Mouse (Mus musculus): Measurements from ENCODE around the gene Pygl. TPM values are rescaled to one million over a fixed set of nuclear protein-coding genes. Genes with fewer than 3 reads are reported as not detected.
"Not testable (repeated sequence)": the region's sequence is repeated elsewhere in the genome, so short reads cannot be mapped to it uniquely, and the experiment has no call there.

Gene Pygl
- total RNA-seq, 2 experiments from 2014 or later, result 4.1 to 7.1 TPM

- intact Hi-C loops (cut with DNase I), result no loop called here
- no peak for DNase-seq
Observed at GRCm38 (mm10) chr12:70228155-70228554, 3.1 kb downstream of the Pygl start.

- DNase-seq, result peak; percentile 74 to 75
- intact Hi-C loops (cut with DNase I), result no loop called here
Observed at GRCm38 (mm10) chr12:70227121-70227932, 4.0 kb downstream of the Pygl start.

GRCm38 (mm10) chr12:70226655-70227054, 4.6 kb downstream of the Pygl start:
- DNase-seq, result no peak
- intact Hi-C loops (cut with DNase I), result no loop called here

- DNase-seq, result no peak
- intact Hi-C loops (cut with DNase I), result no loop called here
Observed at GRCm38 (mm10) chr12:70223331-70223730, 8.0 kb downstream of the Pygl start.

- intact Hi-C loops (cut with DNase I), result no loop called here
Observed at GRCm38 (mm10) chr12:70221425-70221824, 9.9 kb downstream of the Pygl start.

GRCm38 (mm10) chr12:70218795-70219540, 12.3 kb downstream of the Pygl start:
- intact Hi-C loops (cut with DNase I), result no loop called here

More at GRCm38 (mm10) chr12:70221425-70221824, 9.9 kb downstream of the Pygl start:
- DNase-seq, result no peak

GRCm38 (mm10) chr12:70216229-70216800, 15.0 kb downstream of the Pygl start:
- no peak for DNase-seq
- intact Hi-C loops (cut with DNase I), result no loop called here

More at GRCm38 (mm10) chr12:70218795-70219540, 12.3 kb downstream of the Pygl start:
- DNase-seq, result no peak

GRCm38 (mm10) chr12:70214281-70214680, 17.0 kb downstream of the Pygl start:
- no peak for DNase-seq
- intact Hi-C loops (cut with DNase I), result no loop called here

- intact Hi-C loops (cut with DNase I), result no loop called here
- no peak for DNase-seq
Observed at GRCm38 (mm10) chr12:70213601-70214000, 17.7 kb downstream of the Pygl start.

GRCm38 (mm10) chr12:70212501-70212900, 18.8 kb downstream of the Pygl start:
- no peak for DNase-seq
- intact Hi-C loops (cut with DNase I), result no loop called here

GRCm38 (mm10) chr12:70208214-70208613, 23.1 kb downstream of the Pygl start:
- intact Hi-C loops (cut with DNase I), result no loop called here
- DNase-seq, result no peak

- intact Hi-C loops (cut with DNase I), result no loop called here
- DNase-seq, result no peak
Observed at GRCm38 (mm10) chr12:70204433-70204832, 26.9 kb downstream of the Pygl start.

GRCm38 (mm10) chr12:70201926-70202529, 29.3 kb downstream of the Pygl start:
- no peak for DNase-seq
- intact Hi-C loops (cut with DNase I), result no loop called here

GRCm38 (mm10) chr12:70196341-70196740, 34.9 kb downstream of the Pygl start:
- DNase-seq, result no peak
- intact Hi-C loops (cut with DNase I), result no loop called here

GRCm38 (mm10) chr12:70195426-70195825, 35.9 kb downstream of the Pygl start:
- intact Hi-C loops (cut with DNase I), result no loop called here

GRCm38 (mm10) chr12:70192267-70192727, 39.0 kb downstream of the Pygl start:
- DNase-seq, result no peak
- intact Hi-C loops (cut with DNase I), result no loop called here

More at GRCm38 (mm10) chr12:70195426-70195825, 35.9 kb downstream of the Pygl start:
- DNase-seq, result no peak

- no peak for DNase-seq
Observed at GRCm38 (mm10) chr12:70184173-70184783, 47.0 kb downstream of the Pygl start.

GRCm38 (mm10) chr12:70183507-70183906, 47.8 kb downstream of the Pygl start:
- intact Hi-C loops (cut with DNase I); DNase-seq: not testable (repeated sequence)

More at GRCm38 (mm10) chr12:70184173-70184783, 47.0 kb downstream of the Pygl start:
- intact Hi-C loops (cut with DNase I), result no loop called here

GRCm38 (mm10) chr12:70169969-70170368, 61.3 kb downstream of the Pygl start:
- no peak for DNase-seq
- intact Hi-C loops (cut with DNase I), result no loop called here

- DNase-seq, result no peak
- intact Hi-C loops (cut with DNase I), result no loop called here
Observed at GRCm38 (mm10) chr12:70167950-70168349, 63.3 kb downstream of the Pygl start.

Measured in heart, postnatal 36 days (tissue).